Mouse (Mus musculus) liver, embryonic 14.5 days (tissue): ENCODE measurements around the gene Kcnk5.

ENCODE experiments used
- CTCF ChIP-seq: IDR thresholded peaks from 2 replicates; pipeline ENCODE4 v1.5.1; 2016; ENCODE audit warnings: antibody characterized with exemption, low read depth, control low read depth
- EP300 ChIP-seq: IDR thresholded peaks from 2 replicates; pipeline ENCODE4 v1.6.1; 2016; ENCODE audit warnings: antibody characterized with exemption, low read depth

GRCm38 (mm10) chr14:20216561-20217298 is 35.1 kb upstream of the Kcnk5 start:
- TF ChIP-seq CTCF (no peak), EP300 (no peak)
